Mouse (Mus musculus) erythroblast, embryonic 14.5 days (primary cell): ENCODE measurements around the gene Chst11. TPM values are rescaled to one million over a fixed set of nuclear protein-coding genes. Genes with fewer than 3 reads are reported as not detected.

Experiments used
- H3K27me3 ChIP-seq: 2 replicates; pipeline ENCODE4 v1.6.1; 2012; ENCODE audit warnings: inconsistent platforms; ENCODE audit not compliant: control insufficient read depth
- H3K36me3 ChIP-seq: 2 replicates; pipeline ENCODE4 v1.6.1; 2012; ENCODE audit warnings: mild to moderate bottlenecking, inconsistent platforms; ENCODE audit not compliant: control insufficient read depth
- H3K4me1 ChIP-seq: 2 replicates; pipeline ENCODE4 v1.6.1; 2012; ENCODE audit warnings: inconsistent platforms; ENCODE audit not compliant: control insufficient read depth
- H3K4me3 ChIP-seq: replicated peaks from 2 replicates; pipeline ENCODE3; 2012; ENCODE audit warnings: moderate library complexity, mild to moderate bottlenecking, inconsistent platforms
- H3K9me3 ChIP-seq: 2 replicates; pipeline ENCODE4 v1.6.1; 2012; ENCODE audit warnings: low read length, inconsistent platforms, mixed read lengths; ENCODE audit not compliant: control insufficient read depth
- GATA1 ChIP-seq: IDR thresholded peaks from 2 replicates; pipeline ENCODE4 v1.6.1; 2012; ENCODE audit warnings: low read length, inconsistent platforms, mixed read lengths
- TAL1 ChIP-seq: IDR thresholded peaks from 3 replicates; pipeline ENCODE4 v1.6.1; 2012; ENCODE audit warnings: low read length, inconsistent platforms, mixed read lengths
- polyA plus RNA-seq: library from polyadenylated mRNA; stranded (reverse); fragments of >175 nt; gene quantifications from 2 replicates; pipeline ENCODE4 v1.2.3, GENCODE M21; 2012

Chst11 gene
- polyA plus RNA-seq, 1 experiment = 0.61 TPM

DNA sequence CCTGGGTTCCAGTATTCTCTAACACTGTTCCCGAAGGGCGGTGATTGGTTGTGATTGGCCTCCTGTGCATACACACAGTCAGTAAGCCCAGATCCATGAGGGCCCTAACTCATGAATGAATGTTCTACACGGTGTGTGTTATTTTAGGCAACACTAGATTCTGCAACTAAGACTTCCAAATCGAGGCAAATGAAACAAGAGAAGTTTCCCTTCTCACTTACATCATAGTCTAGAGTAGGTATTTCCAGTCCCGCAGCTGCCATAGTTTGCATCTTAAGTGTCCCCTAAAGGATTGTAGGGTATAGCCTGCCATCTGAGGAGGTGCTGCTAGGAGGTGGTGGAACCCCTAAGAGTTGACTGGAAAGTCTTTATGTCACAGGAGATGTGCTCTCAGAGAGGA, 40.9 kb downstream of the Chst11 start:
- Histone ChIP-seq H3K4me3 (no peak overlapping the region), H3K27me3 (no peaks in the 10 kb centered on the region), H3K4me1 (peaks cover 80% of the 10 kb centered on the region), H3K9me3 (no peaks in the 10 kb centered on the region), H3K36me3 (peaks cover 38% of the 10 kb centered on the region)
- TF ChIP-seq TAL1 = no peak

DNA sequence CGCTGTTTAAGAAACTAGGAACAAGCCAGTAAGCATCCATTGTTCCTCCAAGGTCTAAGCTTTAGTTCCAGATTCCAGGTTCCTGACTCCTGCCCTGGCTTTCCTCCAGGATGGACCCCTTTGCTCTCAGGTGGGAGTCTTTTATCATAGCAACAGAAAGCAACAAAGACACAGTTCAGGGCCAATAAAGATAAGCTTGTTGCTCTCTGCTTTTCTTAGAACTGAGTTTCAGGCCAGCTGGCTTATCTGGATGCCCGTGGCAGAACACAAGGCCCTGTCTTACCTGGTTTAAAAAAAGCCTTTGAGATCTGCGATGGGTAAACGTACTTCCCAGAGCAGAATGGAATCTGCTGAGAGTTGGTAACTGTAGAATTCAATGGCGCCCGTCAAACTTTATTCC, 42.4 kb downstream of the Chst11 start:
- Histone ChIP-seq H3K4me1 (peaks cover 75% of the 10 kb centered on the region), H3K36me3 (peaks cover 42% of the 10 kb centered on the region), H3K27me3 (no peaks in the 10 kb centered on the region), H3K9me3 (no peaks in the 10 kb centered on the region), H3K4me3 (no peak overlapping the region)
- TF ChIP-seq GATA1 (no peak), TAL1 (no peak)

DNA sequence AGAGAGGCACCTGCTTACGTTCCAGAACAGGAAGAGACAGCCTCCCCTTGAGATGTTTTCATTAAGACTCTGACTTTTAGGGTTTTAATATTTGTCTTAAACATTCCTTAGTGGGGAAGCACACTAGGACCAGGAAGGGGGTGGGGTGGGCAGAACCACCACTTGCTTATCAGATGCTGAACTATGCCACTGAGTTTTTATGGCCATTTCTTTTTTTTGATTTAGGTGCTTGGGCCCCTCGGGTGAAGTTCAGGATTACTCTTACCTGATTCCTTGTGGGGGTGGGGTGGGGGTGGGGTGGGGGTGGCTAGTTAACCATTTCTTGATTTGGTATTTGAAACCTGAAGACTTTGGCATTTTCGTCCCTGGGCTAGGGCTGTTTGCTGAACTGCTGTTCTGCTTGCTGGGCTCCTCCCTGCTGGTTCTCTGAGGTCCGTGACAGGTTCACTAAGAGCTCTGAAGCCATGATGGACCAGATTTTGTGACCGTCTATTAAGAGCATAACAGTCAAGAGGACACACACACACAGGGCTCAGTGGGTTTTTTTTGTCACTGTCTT, 44.9 kb downstream of the Chst11 start:
- no peak for TF ChIP-seq GATA1
- TF ChIP-seq TAL1 = no peak
- Histone ChIP-seq H3K4me3 (no peak overlapping the region), H3K27me3 (no peaks in the 10 kb centered on the region), H3K36me3 (peaks cover 33% of the 10 kb centered on the region), H3K4me1 (peaks cover 68% of the 10 kb centered on the region), H3K9me3 (no peaks in the 10 kb centered on the region)

DNA sequence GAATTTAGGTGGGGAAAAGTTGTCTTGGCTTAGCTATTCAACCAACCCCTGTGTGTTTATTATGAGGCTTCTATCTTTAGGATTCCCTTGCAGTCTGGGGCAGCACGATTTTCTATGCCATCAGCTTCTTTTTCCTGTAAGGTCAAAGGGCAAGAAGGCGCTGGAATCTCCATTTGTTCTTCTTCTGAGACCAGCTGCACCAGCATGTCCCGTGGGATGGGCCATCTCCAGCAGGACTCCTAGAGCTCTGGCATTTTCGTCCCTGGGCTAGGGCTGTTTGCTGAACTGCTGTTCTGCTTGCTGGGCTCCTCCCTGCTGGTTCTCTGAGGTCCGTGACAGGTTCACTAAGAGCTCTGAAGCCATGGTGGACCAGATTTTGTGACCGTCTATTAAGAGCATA, 45.6 kb downstream of the Chst11 start:
- Histone ChIP-seq H3K4me1 (peaks cover 63% of the 10 kb centered on the region), H3K9me3 (no peaks in the 10 kb centered on the region), H3K4me3 (no peak overlapping the region), H3K36me3 (peaks cover 25% of the 10 kb centered on the region), H3K27me3 (no peaks in the 10 kb centered on the region)
- TF ChIP-seq TAL1 (no peak), GATA1 (no peak)

DNA sequence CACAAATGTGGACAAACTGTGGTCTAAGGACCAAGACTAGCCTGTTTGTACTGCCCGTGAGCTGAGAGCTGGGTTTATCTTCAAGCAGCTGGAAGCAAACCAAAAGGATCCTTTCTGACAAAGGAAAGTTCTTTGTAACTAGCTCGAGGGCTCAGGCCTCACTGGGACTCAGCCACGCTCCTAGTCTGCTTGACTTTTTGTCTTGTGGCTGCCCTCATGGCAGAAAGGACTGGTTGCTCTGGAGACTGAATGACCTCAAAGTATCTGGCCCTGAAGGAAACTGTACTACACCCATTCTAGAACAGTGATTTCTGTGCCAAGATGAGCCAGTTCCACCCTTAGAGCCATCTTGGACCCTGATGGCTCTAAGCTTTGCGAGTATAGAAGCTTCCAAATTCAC, 46.3 kb downstream of the Chst11 start:
- Histone ChIP-seq H3K36me3 (peaks cover 19% of the 10 kb centered on the region), H3K4me1 (peaks cover 57% of the 10 kb centered on the region), H3K9me3 (no peaks in the 10 kb centered on the region), H3K4me3 (no peak overlapping the region), H3K27me3 (no peaks in the 10 kb centered on the region)
- TF ChIP-seq GATA1 = no peak
- TF ChIP-seq TAL1 = no peak

DNA sequence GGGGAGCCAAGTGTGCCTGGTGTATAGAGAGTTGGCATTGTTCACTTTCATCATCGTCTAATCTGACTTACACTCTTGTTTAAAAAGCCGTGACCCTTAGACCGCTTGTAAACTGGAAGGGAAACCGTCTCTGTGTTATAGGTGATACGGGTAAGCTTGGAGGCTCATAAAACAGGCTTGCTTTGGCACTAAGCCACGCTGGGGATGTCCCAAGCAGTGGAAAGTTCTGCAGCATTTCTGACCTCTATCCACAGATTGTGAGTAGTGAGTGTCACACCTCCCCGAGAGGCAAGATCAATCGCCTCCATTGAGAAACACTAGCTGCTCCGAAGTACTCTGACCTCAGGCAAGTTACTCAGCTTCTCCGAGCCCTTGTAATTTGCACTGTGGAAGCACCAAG, 47.3 kb downstream of the Chst11 start:
- no peak overlapping the region for H3K4me3 ChIP-seq
- peaks cover 16% of the 10 kb centered on the region for H3K36me3 ChIP-seq
- no peaks in the 10 kb centered on the region for H3K27me3 ChIP-seq
- H3K9me3 ChIP-seq = no peaks in the 10 kb centered on the region
- TF ChIP-seq TAL1 = no peak
- H3K4me1 ChIP-seq = peaks cover 50% of the 10 kb centered on the region

DNA sequence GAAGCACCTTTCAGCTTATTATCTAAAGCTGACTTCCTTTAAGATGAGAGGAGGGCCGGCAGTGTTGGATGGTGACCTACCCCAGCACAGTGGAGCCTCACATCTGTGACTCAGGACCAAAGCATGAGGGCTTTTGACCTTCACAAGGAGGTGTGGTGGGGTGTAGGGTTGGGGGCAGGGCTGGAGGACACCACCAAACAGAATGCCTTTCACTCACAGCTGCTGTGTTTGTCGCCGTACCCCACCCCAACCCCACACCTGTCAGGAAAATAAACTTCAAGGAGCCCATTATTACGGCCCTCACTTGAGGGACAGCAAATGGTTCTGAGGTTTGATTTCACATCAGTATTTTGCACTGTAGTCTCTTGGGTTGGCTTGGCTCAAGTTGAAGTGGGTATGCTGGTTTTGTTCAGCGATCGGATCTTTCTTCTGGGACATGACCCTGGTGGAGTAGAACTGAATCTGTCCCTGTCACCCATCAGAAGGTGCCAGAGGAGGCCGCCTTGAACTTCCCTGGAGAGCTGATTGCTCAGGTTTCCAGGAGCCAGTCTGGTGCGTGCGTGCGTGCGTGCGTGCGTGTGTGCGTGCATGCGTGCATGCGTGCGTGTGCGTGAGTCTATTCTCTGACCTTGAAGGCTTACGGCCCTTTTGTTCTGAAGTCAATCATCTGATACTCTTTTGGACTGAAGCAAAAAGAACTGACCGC, 51.2 kb downstream of the Chst11 start:
- Histone ChIP-seq H3K9me3 (no peaks in the 10 kb centered on the region), H3K4me1 (peaks cover 26% of the 10 kb centered on the region), H3K27me3 (no peaks in the 10 kb centered on the region), H3K36me3 (peaks cover 10% of the 10 kb centered on the region), H3K4me3 (no peak overlapping the region)
- TF ChIP-seq GATA1 (no peak), TAL1 (no peak)

DNA sequence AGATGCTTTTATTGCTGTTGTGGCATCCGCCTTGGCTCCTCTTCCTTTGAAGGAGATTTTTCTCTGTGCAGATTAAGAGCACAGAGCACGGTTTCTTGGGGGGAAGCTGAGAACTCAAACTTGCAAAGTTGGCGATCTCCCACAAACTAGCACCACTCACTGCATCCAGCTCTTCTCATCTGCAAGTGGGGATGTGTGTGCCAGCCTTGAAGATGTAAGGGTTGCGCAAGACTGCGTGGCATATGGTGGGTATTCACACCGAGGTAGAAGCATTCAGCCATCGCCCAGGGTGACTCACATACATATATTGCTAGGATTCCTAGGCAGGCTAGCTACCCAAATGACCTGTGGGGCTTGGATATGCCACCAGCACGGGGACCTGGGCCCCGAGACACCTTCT, 52.9 kb downstream of the Chst11 start:
- no peak overlapping the region for H3K4me3 ChIP-seq
- no peak for TF ChIP-seq TAL1
- TF ChIP-seq GATA1 = no peak
- H3K4me1 ChIP-seq = peaks cover 30% of the 10 kb centered on the region
- peaks cover 8% of the 10 kb centered on the region for H3K36me3 ChIP-seq
- H3K9me3 ChIP-seq = no peaks in the 10 kb centered on the region
- no peaks in the 10 kb centered on the region for H3K27me3 ChIP-seq

DNA sequence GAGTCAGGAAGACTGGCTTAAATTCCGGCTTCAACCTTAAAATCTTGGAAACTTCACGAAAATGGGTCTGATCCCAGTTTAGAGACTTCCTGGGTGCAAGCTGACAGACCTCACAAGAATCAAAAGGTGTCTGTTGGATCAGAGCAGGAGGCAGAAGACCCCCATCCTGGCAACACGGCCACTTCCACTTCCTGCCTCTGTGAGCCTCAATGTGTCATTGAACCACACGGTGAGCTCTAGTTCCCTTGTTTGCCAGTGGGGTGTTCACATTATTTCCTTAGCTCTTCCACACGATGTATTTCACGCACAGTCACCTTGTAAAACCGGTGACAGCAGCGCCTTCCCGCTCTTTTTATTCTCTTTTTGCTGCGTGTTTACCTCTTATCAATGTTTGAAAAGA, 54.1 kb downstream of the Chst11 start:
- Histone ChIP-seq H3K4me3 (no peak overlapping the region), H3K9me3 (no peaks in the 10 kb centered on the region), H3K27me3 (no peaks in the 10 kb centered on the region), H3K4me1 (peaks cover 25% of the 10 kb centered on the region), H3K36me3 (peaks cover 3% of the 10 kb centered on the region; the same call in 1 of the 2 replicates)
- TF ChIP-seq TAL1 (no peak), GATA1 (no peak)
